Mouse (Mus musculus): ENCODE data around the gene Cyp4f39. TPM values are rescaled to one million over a fixed set of nuclear protein-coding genes. Genes with fewer than 3 reads are reported as not detected.

Cyp4f39 gene
- total RNA-seq, 1 experiment, result 2.8 TPM

DNA sequence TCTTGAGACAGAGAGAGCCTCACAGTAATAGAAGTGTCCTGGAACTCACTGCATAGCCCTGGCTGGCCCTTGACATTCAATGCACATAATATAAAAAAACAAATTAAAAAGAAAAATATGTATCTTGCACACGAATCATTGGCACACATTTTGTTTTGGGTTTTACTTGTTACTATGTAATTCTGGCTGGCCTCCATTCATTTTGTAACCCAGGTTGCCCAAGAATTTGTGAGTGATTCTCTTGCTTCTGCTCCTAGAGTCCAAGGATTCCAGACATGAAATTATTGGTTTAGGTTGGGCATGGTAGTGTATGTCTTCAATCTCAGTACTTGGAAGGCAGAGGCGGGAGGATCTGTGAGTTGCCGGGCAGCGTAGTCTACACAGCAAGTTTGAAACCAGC lies 15.4 kb upstream of the Cyp4f39 start:
- H3K4me3 ChIP-seq (ENCODE audit: insufficient read depth in 1 of 2, low read depth in 1 of 2, low read length in 2 of 2, poor library complexity in 1 of 2, severe bottlenecking in 1 of 2), result no peak overlapping the region
- in situ Hi-C loops (cut with MboI; ENCODE audit: low sequenced_read_pairs in 2 of 2, unreplicated experiment in 2 of 2), result no loop called here
- H3K36me3 ChIP-seq (ENCODE audit: control insufficient read depth, insufficient read depth, low read length, poor library complexity, severe bottlenecking), result no peaks in the 10 kb centered on the region
- TF ChIP-seq HCFC1 (IDR thresholded peaks at IDR 0.05; ENCODE audit: borderline replicate concordance, insufficient read depth, low read length) (no peak), ZC3H11A (IDR thresholded peaks at IDR 0.05; ENCODE audit: borderline replicate concordance, low read depth, low read length) (no peak)
- H3K4me1 ChIP-seq (ENCODE audit: control insufficient read depth in 2 of 2, insufficient read depth in 2 of 2, low read length in 2 of 2, poor library complexity in 1 of 2), result no peaks in the 10 kb centered on the region; a peak in 1 of 4 replicates
- no peaks in the 10 kb centered on the region for H3K9me3 ChIP-seq (ENCODE audit: control insufficient read depth, insufficient read depth, low read depth, low read length)
- no peak overlapping the region for H3K9ac ChIP-seq (ENCODE audit: insufficient read depth, low read depth, low read length, poor library complexity, severe bottlenecking)
- H3K27ac ChIP-seq (ENCODE audit: insufficient read depth, low read depth, low read length, poor library complexity, severe bottlenecking), result no peak overlapping the region
- DNase-seq (ENCODE audit: low read depth, low spot score), result no peak

DNA sequence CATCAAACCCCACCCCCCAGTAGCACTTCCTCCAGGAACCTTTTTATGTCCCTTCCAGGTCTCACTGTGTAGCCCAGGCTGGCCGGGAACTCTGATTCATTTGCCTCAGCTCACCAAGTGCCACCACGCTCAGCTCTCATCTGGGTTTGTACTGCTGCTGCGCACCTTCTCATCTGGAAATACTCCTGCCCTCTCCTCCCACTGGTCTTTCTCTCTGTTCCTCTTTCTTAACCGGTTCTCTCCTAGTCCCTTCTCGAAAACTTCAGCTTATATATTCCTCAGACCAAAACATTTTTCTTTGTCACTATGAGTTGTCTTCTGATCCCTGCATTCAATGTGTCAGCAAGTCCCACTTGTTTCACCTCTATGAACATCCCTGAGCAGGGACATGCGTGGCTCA lies 9.3 kb upstream of the Cyp4f39 start:
- Histone ChIP-seq H3K27ac (ENCODE audit: insufficient read depth, low read depth, low read length, poor library complexity, severe bottlenecking) (no peak overlapping the region), H3K4me1 (ENCODE audit: control insufficient read depth in 2 of 2, insufficient read depth in 2 of 2, low read length in 2 of 2, poor library complexity in 1 of 2) (no peaks in the 10 kb centered on the region), H3K9me3 (ENCODE audit: control insufficient read depth, insufficient read depth, low read depth, low read length) (no peaks in the 10 kb centered on the region), H3K36me3 (ENCODE audit: control insufficient read depth, insufficient read depth, low read length, poor library complexity, severe bottlenecking) (no peaks in the 10 kb centered on the region), H3K4me3 (ENCODE audit: insufficient read depth in 1 of 2, low read depth in 1 of 2, low read length in 2 of 2, poor library complexity in 1 of 2, severe bottlenecking in 1 of 2) (no peak overlapping the region), H3K9ac (ENCODE audit: insufficient read depth, low read depth, low read length, poor library complexity, severe bottlenecking) (no peak overlapping the region)
- TF ChIP-seq CHD2 (IDR thresholded peaks at IDR 0.05; ENCODE audit: low read depth, low read length), result no peak
- no peak for TF ChIP-seq HCFC1 (IDR thresholded peaks at IDR 0.05; ENCODE audit: borderline replicate concordance, insufficient read depth, low read length)
- no peak for TF ChIP-seq ZNF384 (IDR thresholded peaks at IDR 0.05; ENCODE audit: low read depth, low read length)
- in situ Hi-C loops (cut with MboI; ENCODE audit: low sequenced_read_pairs in 2 of 2, unreplicated experiment in 2 of 2), result no loop called here
- DNase-seq (ENCODE audit: low read depth, low spot score), result no peak

- DNase-seq (ENCODE audit: low read depth, low spot score), result no peak
- Histone ChIP-seq H3K27ac (ENCODE audit: insufficient read depth, low read depth, low read length, poor library complexity, severe bottlenecking) (no peak overlapping the region), H3K9ac (ENCODE audit: insufficient read depth, low read depth, low read length, poor library complexity, severe bottlenecking) (no peak overlapping the region), H3K4me1 (ENCODE audit: control insufficient read depth in 2 of 2, insufficient read depth in 2 of 2, low read length in 2 of 2, poor library complexity in 1 of 2) (no peaks in the 10 kb centered on the region), H3K36me3 (ENCODE audit: control insufficient read depth, insufficient read depth, low read length, poor library complexity, severe bottlenecking) (no peaks in the 10 kb centered on the region), H3K9me3 (ENCODE audit: control insufficient read depth, insufficient read depth, low read depth, low read length) (no peaks in the 10 kb centered on the region), H3K4me3 (ENCODE audit: insufficient read depth in 1 of 2, low read depth in 1 of 2, low read length in 2 of 2, poor library complexity in 1 of 2, severe bottlenecking in 1 of 2) (no peak overlapping the region)
- TF ChIP-seq ZNF384 (IDR thresholded peaks at IDR 0.05; ENCODE audit: low read depth, low read length), result no peak
- TF ChIP-seq ZC3H11A (IDR thresholded peaks at IDR 0.05; ENCODE audit: borderline replicate concordance, low read depth, low read length), result no peak
- TF ChIP-seq HCFC1 (IDR thresholded peaks at IDR 0.05; ENCODE audit: borderline replicate concordance, insufficient read depth, low read length), result no peak
- no peak for TF ChIP-seq CHD2 (IDR thresholded peaks at IDR 0.05; ENCODE audit: low read depth, low read length)
- no peak for TF ChIP-seq MAFK (IDR thresholded peaks at IDR 0.05; ENCODE audit: insufficient read depth, low read depth, low read length)
- in situ Hi-C loops (cut with MboI; ENCODE audit: low sequenced_read_pairs in 2 of 2, unreplicated experiment in 2 of 2), result no loop called here
Observed at GRCm38 (mm10) chr17:32445016-32445415, 7.5 kb upstream of the Cyp4f39 start.

DNA sequence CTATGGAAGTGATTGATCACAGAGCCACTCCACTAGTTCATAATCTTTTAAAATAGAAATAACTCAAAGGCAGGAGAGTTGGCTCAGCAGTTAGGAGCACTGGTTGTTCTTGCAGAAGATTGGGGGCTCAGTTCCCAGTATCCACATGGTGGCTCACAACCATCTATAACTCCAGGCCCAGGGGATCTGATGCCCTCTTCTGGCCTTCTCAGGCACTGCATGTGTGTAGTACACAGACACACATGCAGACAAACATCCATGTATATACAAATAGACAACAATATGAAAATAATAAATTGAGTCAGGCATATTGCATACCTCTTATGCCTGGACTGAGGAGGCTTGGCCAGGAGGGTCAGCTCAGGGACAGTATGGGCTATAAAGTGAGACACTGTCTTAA lies 5.3 kb upstream of the Cyp4f39 start:
- DNase-seq (ENCODE audit: low read depth, low spot score), result no peak
- no peak overlapping the region for H3K4me3 ChIP-seq (ENCODE audit: insufficient read depth in 1 of 2, low read depth in 1 of 2, low read length in 2 of 2, poor library complexity in 1 of 2, severe bottlenecking in 1 of 2)
- H3K9me3 ChIP-seq (ENCODE audit: control insufficient read depth, insufficient read depth, low read depth, low read length), result no peaks in the 10 kb centered on the region
- in situ Hi-C loops (cut with MboI; ENCODE audit: low sequenced_read_pairs in 2 of 2, unreplicated experiment in 2 of 2), result no loop called here
- no peak for TF ChIP-seq ZC3H11A (IDR thresholded peaks at IDR 0.05; ENCODE audit: borderline replicate concordance, low read depth, low read length)
- TF ChIP-seq HCFC1 (IDR thresholded peaks at IDR 0.05; ENCODE audit: borderline replicate concordance, insufficient read depth, low read length), result no peak
- no peak for TF ChIP-seq ZNF384 (IDR thresholded peaks at IDR 0.05; ENCODE audit: low read depth, low read length)
- no peak for TF ChIP-seq CHD2 (IDR thresholded peaks at IDR 0.05; ENCODE audit: low read depth, low read length)
- TF ChIP-seq MAFK (IDR thresholded peaks at IDR 0.05; ENCODE audit: insufficient read depth, low read depth, low read length), result no peak
- peaks cover 4 to 12% of the 10 kb centered on the region in 2 experiments; a peak in 2 of 4 replicates for H3K4me1 ChIP-seq (ENCODE audit: control insufficient read depth in 2 of 2, insufficient read depth in 2 of 2, low read length in 2 of 2, poor library complexity in 1 of 2)
- no peak overlapping the region for H3K9ac ChIP-seq (ENCODE audit: insufficient read depth, low read depth, low read length, poor library complexity, severe bottlenecking)
- H3K27ac ChIP-seq (ENCODE audit: insufficient read depth, low read depth, low read length, poor library complexity, severe bottlenecking), result no peak overlapping the region
- H3K36me3 ChIP-seq (ENCODE audit: control insufficient read depth, insufficient read depth, low read length, poor library complexity, severe bottlenecking), result no peaks in the 10 kb centered on the region

DNA sequence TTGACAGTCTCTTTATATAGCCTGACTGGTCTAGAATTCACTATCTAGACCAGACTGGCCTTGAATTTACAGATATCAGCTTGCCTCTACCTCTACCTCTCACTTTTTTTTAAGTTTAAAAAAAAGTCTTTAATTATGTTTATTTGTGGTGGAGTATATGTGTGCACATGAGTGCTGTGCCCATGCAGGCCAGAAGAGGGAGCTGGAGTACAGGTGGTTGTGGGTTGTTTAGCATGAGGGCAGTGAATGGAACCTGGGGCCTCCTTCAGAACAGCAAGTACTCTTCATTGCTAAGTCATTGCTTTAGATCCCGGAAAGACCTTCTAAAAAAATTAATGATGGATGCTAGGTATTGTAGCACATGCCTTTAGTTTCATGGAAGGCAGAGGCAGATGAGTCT lies 3.5 kb upstream of the Cyp4f39 start:
- TF ChIP-seq CHD2 (IDR thresholded peaks at IDR 0.05; ENCODE audit: low read depth, low read length) (no peak), MAFK (IDR thresholded peaks at IDR 0.05; ENCODE audit: insufficient read depth, low read depth, low read length) (no peak), ZNF384 (IDR thresholded peaks at IDR 0.05; ENCODE audit: low read depth, low read length) (0 out of 2 replicates have a peak, but pooled peaks have one; percentile 44), ZC3H11A (IDR thresholded peaks at IDR 0.05; ENCODE audit: borderline replicate concordance, low read depth, low read length) (0 out of 2 replicates have a peak, but pooled peaks have one; percentile 23), HCFC1 (IDR thresholded peaks at IDR 0.05; ENCODE audit: borderline replicate concordance, insufficient read depth, low read length) (no peak)
- Histone ChIP-seq H3K4me1 (ENCODE audit: control insufficient read depth in 2 of 2, insufficient read depth in 2 of 2, low read length in 2 of 2, poor library complexity in 1 of 2) (peaks cover 4 to 12% of the 10 kb centered on the region in 2 experiments; a peak in 2 of 4 replicates), H3K9ac (ENCODE audit: insufficient read depth, low read depth, low read length, poor library complexity, severe bottlenecking) (no peak overlapping the region), H3K4me3 (ENCODE audit: insufficient read depth in 1 of 2, low read depth in 1 of 2, low read length in 2 of 2, poor library complexity in 1 of 2, severe bottlenecking in 1 of 2) (no peak overlapping the region), H3K27ac (ENCODE audit: insufficient read depth, low read depth, low read length, poor library complexity, severe bottlenecking) (no peak overlapping the region), H3K9me3 (ENCODE audit: control insufficient read depth, insufficient read depth, low read depth, low read length) (no peaks in the 10 kb centered on the region), H3K36me3 (ENCODE audit: control insufficient read depth, insufficient read depth, low read length, poor library complexity, severe bottlenecking) (no peaks in the 10 kb centered on the region)
- in situ Hi-C loops (cut with MboI; ENCODE audit: low sequenced_read_pairs in 2 of 2, unreplicated experiment in 2 of 2), result no loop called here
- no peak for DNase-seq (ENCODE audit: low read depth, low spot score)

Data from ES-E14 (cell line).